Mouse (Mus musculus) kidney, adult 2 months (tissue): ENCODE results near the gene Foxc2. TPM values are rescaled to one million over a fixed set of nuclear protein-coding genes. Genes with fewer than 3 reads are reported as not detected.

Experiments used
- DNase-seq: peaks from one replicate; pipeline ENCODE4 v3.0.0; 2021
- H3K27ac ChIP-seq: fragments of 200-500 bp; 2 replicates; pipeline ENCODE4 v1.5.1; 2012; ENCODE audit warnings: low read depth, low read length, control low read depth, inconsistent platforms; ENCODE audit not compliant: insufficient read depth
- H3K27me3 ChIP-seq: fragments of 200-500 bp; replicated peaks from 2 replicates; pipeline ENCODE4 v1.6.1; 2012; ENCODE audit warnings: mild to moderate bottlenecking, moderate library complexity, low read length, inconsistent platforms; ENCODE audit not compliant: control insufficient read depth, insufficient read depth
- H3K36me3 ChIP-seq: fragments of 200-500 bp; 2 replicates; pipeline ENCODE4 v1.6.1; 2012; ENCODE audit warnings: mild to moderate bottlenecking, moderate library complexity, low read length, inconsistent platforms; ENCODE audit not compliant: control insufficient read depth, insufficient read depth
- H3K4me1 ChIP-seq: fragments of 200-500 bp; 2 replicates; pipeline ENCODE4 v1.6.1; 2011; ENCODE audit warnings: low read length; ENCODE audit not compliant: control insufficient read depth, insufficient read depth
- H3K4me3 ChIP-seq: fragments of 200-500 bp; 2 replicates; pipeline ENCODE4 v1.5.1; 2011; ENCODE audit warnings: mild to moderate bottlenecking, low read depth, low read length, control low read depth; ENCODE audit not compliant: insufficient read depth
- CTCF ChIP-seq: fragments of 200-500 bp; conservative IDR thresholded peaks from 2 replicates; pipeline ENCODE4 v1.5.1; 2011; ENCODE audit warnings: low read depth, mild to moderate bottlenecking, control low read depth, low read length, moderate library complexity, mixed read lengths; ENCODE audit not compliant: insufficient read depth, insufficient read length
- POLR2A ChIP-seq: fragments of 200-500 bp; IDR thresholded peaks from one replicate; pipeline ENCODE4 v1.6.1; 2011; ENCODE audit warnings: low read depth, low read length, control low read depth
- WGBS: fragments of 180-500 bp; shearing (Covaris S2); methylation state at CpG from one replicate; pipeline ENCODE4 v1.1.7; 2018; 5-methylcytosine and 5-hydroxymethylcytosine counted together
- polyA plus RNA-seq: library from polyadenylated mRNA; depleted of rRNA; stranded (reverse); fragments of >200 nt; gene quantifications from 2 replicates; pipeline ENCODE4 v1.2.3, GENCODE M21; 2012

Gene Foxc2
- polyA plus RNA-seq, 1 experiment: 5.8 TPM

DNA sequence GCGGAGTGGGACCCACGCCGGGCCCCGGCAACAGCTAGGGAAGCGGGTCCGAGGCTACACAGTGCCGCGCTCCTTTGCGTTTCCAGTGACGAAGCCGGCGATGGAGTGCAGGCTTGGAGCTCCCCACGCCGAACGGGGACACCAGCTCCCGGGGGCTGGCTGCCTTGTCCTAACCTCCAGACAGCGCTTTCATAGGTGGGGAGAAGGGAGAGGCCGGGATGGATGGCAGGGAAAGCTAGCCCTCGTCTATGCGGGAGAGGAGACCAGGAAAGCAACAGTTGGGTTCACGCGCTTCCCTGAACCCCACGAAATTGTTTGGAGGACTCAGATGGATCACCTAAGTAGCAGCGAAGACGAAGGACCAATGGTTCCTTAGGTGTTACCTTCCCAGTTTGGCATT, 835 bp upstream of the Foxc2 start:
- WGBS: 12% methylated on average over 25 of the region's 25 CpGs
- 0 out of 2 replicates have a peak overlapping the region, but pooled peaks have one; percentile 20 for H3K27ac ChIP-seq

DNA sequence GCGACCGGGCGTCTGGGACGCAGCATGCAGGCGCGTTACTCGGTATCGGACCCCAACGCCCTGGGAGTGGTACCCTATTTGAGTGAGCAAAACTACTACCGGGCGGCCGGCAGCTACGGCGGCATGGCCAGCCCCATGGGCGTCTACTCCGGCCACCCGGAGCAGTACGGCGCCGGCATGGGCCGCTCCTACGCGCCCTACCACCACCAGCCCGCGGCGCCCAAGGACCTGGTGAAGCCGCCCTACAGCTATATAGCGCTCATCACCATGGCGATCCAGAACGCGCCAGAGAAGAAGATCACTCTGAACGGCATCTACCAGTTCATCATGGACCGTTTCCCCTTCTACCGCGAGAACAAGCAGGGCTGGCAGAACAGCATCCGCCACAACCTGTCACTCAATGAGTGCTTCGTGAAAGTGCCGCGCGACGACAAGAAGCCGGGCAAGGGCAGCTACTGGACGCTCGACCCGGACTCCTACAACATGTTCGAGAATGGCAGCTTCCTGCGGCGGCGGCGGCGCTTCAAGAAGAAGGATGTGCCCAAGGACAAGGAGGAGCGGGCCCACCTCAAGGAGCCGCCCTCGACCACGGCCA, 717 bp downstream of the Foxc2 start:
- Histone ChIP-seq H3K4me3 (peak overlapping the region; percentile 50), H3K27ac (peak overlapping the region; percentile 54; the same call in 1 of the 2 replicates), H3K4me1 (no peaks in the 10 kb centered on the region), H3K27me3 (peaks cover 6% of the 10 kb centered on the region; the same call in 1 of the 2 replicates), H3K36me3 (no peaks in the 10 kb centered on the region)
- WGBS: 2% methylated on average over 55 of the region's 55 CpGs
- DNase-seq: no peak
- TF ChIP-seq CTCF (no peak), POLR2A (no peak)

More for the DNA sequence above, 835 bp upstream of the Foxc2 start:
- no peak for TF ChIP-seq CTCF
- no peak for TF ChIP-seq POLR2A
- Histone ChIP-seq H3K36me3 (no peaks in the 10 kb centered on the region), H3K4me3 (peak overlapping the region; percentile 30; the same call in 1 of the 2 replicates), H3K27me3 (peaks cover 6% of the 10 kb centered on the region; the same call in 1 of the 2 replicates), H3K4me1 (no peaks in the 10 kb centered on the region)
- no peak for DNase-seq

DNA sequence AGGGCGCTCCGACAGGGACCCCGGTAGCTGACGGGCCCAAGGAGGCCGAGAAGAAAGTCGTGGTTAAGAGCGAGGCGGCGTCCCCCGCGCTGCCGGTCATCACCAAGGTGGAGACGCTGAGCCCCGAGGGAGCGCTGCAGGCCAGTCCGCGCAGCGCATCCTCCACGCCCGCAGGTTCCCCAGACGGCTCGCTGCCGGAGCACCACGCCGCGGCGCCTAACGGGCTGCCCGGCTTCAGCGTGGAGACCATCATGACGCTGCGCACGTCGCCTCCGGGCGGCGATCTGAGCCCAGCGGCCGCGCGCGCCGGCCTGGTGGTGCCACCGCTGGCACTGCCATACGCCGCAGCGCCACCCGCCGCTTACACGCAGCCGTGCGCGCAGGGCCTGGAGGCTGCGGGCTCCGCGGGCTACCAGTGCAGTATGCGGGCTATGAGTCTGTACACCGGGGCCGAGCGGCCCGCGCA, 1.2 kb downstream of the Foxc2 start:
- TF ChIP-seq POLR2A (no peak), CTCF (no peak)
- Histone ChIP-seq H3K4me3 (peak overlapping the region; percentile 50), H3K4me1 (no peaks in the 10 kb centered on the region), H3K27me3 (peaks cover 6% of the 10 kb centered on the region; the same call in 1 of the 2 replicates), H3K36me3 (no peaks in the 10 kb centered on the region), H3K27ac (no peak overlapping the region)
- 2% methylated on average over 62 of the region's 62 CpGs for WGBS
- DNase-seq: no peak

DNA sequence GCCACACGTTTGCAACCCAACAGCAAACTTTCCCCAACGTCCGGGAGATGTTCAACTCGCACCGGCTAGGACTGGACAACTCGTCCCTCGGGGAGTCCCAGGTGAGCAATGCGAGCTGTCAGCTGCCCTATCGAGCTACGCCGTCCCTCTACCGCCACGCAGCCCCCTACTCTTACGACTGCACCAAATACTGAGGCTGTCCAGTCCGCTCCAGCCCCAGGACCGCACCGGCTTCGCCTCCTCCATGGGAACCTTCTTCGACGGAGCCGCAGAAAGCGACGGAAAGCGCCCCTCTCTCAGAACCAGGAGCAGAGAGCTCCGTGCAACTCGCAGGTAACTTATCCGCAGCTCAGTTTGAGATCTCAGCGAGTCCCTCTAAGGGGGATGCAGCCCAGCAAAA, 1.9 kb downstream of the Foxc2 start:
- H3K36me3 ChIP-seq: no peaks in the 10 kb centered on the region
- H3K4me1 ChIP-seq: no peaks in the 10 kb centered on the region
- DNase-seq: no peak
- TF ChIP-seq POLR2A (no peak), CTCF (no peak)
- H3K27ac ChIP-seq: no peak overlapping the region
- 8% methylated on average over 28 of the region's 28 CpGs for WGBS
- H3K27me3 ChIP-seq: peaks cover 6% of the 10 kb centered on the region; the same call in 1 of the 2 replicates
- H3K4me3 ChIP-seq: peak overlapping the region; percentile 50

DNA sequence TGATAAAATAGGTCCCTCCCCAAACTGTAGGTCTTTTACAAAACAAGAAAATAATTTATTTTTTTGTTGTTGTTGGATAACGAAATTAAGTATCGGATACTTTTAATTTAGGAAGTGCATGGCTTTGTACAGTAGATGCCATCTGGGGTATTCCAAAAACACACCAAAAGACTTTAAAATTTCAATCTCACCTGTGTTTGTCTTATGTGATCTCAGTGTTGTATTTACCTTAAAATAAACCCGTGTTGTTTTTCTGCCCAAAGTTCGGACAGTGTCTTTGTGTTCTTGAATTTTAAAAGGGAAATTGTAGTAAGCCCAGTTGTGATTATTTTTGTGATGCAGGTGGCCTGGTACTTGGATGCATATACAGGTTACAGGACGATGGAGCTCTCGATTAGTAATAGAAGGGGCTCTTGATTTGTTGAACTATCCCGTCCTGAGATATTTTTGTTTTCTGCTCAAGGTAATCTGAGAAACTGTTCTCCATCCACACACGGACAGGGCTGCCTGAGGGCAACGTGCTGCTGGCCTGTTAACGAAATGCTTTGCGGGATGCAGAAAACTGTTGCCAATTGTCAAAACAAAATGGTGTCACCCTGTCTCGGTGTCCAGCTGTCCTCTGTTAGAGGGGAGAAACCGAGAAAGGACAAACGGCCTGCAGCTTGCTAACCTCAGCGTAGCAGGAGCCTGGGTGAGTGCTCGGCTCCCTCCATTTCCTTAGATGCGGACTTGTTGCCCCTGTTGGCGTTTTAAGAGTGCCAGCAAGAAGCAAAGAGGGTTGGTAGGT, 2.9 kb downstream of the Foxc2 start:
- Histone ChIP-seq H3K27me3 (peaks cover 6% of the 10 kb centered on the region; the same call in 1 of the 2 replicates), H3K27ac (no peak overlapping the region), H3K36me3 (no peaks in the 10 kb centered on the region), H3K4me3 (peak overlapping the region; percentile 26), H3K4me1 (no peaks in the 10 kb centered on the region)
- no peak for DNase-seq
- TF ChIP-seq POLR2A (no peak), CTCF (no peak)
- WGBS: 32% methylated on average over 18 of the region's 18 CpGs

DNA sequence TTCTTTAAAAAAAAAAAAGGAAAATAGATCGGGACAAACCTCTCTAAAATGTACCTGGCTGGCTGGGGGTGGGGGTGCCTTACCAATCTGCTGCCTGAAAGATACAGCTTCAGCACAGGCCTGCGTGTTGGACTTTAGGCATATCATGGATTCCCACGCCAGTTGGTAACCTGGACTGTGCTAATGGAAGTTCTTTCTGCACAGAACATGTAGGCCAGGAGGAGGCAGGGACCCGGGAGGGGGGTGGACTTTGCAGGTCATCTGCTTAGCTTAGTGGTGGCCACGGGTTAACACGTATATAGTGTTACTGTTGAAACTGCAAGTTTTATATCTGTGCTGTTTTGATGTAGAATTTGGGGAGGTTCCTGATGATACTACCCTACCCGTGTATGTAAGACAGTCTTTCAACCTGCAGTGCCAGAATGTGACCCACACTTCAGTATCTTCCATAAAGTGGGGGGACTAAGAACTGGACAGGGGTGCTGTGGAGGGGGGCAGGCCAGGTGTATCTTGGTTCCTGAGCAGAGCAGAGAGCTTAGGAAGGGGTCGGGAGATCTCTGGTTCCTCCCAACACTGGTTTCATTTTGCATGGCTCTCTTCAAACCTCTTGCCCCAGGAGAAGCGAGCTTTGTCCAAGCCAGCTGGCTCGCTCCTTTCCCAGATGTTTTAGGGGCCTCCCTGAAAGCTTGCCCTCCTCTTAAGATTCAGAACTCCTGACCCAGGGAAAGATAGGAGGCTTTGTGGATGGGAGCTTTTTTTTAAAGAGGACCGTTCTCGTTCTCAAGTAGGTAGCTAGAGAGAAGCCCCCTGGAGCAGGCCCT, 3.9 kb downstream of the Foxc2 start:
- Histone ChIP-seq H3K36me3 (no peaks in the 10 kb centered on the region), H3K27me3 (peaks cover 6% of the 10 kb centered on the region; the same call in 1 of the 2 replicates), H3K27ac (no peak overlapping the region), H3K4me1 (no peaks in the 10 kb centered on the region), H3K4me3 (peak overlapping the region; percentile 41)
- 55% methylated on average over 12 of the region's 12 CpGs for WGBS
- TF ChIP-seq CTCF (no peak), POLR2A (no peak)
- no peak for DNase-seq
